Mouse (Mus musculus) C2C12 (cell line): ENCODE data around the gene Plcb4. TPM values are rescaled to one million over a fixed set of nuclear protein-coding genes. Genes with fewer than 3 reads are reported as not detected.

ENCODE experiments used
- H3K27me3 ChIP-seq: one replicate; pipeline ENCODE4 v1.6.1; 2011; ENCODE audit not compliant: control insufficient read depth, insufficient read depth, insufficient read length
- H3K36me3 ChIP-seq: one replicate; pipeline ENCODE4 v1.6.1; 2011; ENCODE audit not compliant: control insufficient read depth, insufficient read depth
- H3K4me3 ChIP-seq: one replicate; pipeline ENCODE4 v1.5.1; 2011; ENCODE audit warnings: mild to moderate bottlenecking, control low read depth; ENCODE audit not compliant: poor library complexity, insufficient read depth, severe bottlenecking
- H3K79me2 ChIP-seq: one replicate; pipeline ENCODE4 v1.6.1; 2011; ENCODE audit not compliant: control insufficient read depth, insufficient read depth
- H3K79me3 ChIP-seq: one replicate; pipeline ENCODE4 v1.6.1; 2011; ENCODE audit warnings: low read depth, control low read depth
- H3ac ChIP-seq: one replicate; pipeline ENCODE3; 2011; ENCODE audit warnings: low read depth; ENCODE audit not compliant: control insufficient read depth, insufficient read length
- CEBPB ChIP-seq: IDR thresholded peaks from one replicate; pipeline ENCODE4 v1.6.1; 2011; ENCODE audit warnings: low read depth, mild to moderate bottlenecking, control low read depth, moderate library complexity
- CTCF ChIP-seq: IDR thresholded peaks from one replicate; pipeline ENCODE4 v1.5.1; 2011; ENCODE audit not compliant: control insufficient read depth, insufficient read depth, insufficient read length
- FOSL1 ChIP-seq: IDR thresholded peaks from one replicate; pipeline ENCODE4 v1.8.0; 2011; ENCODE audit warnings: mild to moderate bottlenecking, low read length; ENCODE audit not compliant: poor library complexity, insufficient read depth, severe bottlenecking
- MAX ChIP-seq: IDR thresholded peaks from one replicate; pipeline ENCODE4 v1.6.1; 2011; ENCODE audit warnings: mild to moderate bottlenecking, control low read depth
- MYOD1 ChIP-seq: IDR thresholded peaks from one replicate; pipeline ENCODE4 v1.6.1; 2011; ENCODE audit warnings: low read depth; ENCODE audit not compliant: control insufficient read depth, insufficient read length
- MYOG ChIP-seq: IDR thresholded peaks from one replicate; pipeline ENCODE4 v1.6.1; 2011; ENCODE audit not compliant: control insufficient read depth, insufficient read length; ENCODE audit errors: extremely low read depth
- USF1 ChIP-seq: IDR thresholded peaks from one replicate; pipeline ENCODE4 v1.6.1; 2011; ENCODE audit warnings: low read depth, mild to moderate bottlenecking, control low read depth, moderate library complexity
- polyA plus RNA-seq: library from polyadenylated mRNA; unstranded; fragments of >200 nt; fragmentation: generic; extraction: Trizol; gene quantifications from one replicate; pipeline ENCODE4 v1.2.1, GENCODE M21; 2012; ENCODE audit warnings: missing spikeins

The Plcb4 gene
- polyA plus RNA-seq, 1 experiment, result 3.0 TPM

DNA sequence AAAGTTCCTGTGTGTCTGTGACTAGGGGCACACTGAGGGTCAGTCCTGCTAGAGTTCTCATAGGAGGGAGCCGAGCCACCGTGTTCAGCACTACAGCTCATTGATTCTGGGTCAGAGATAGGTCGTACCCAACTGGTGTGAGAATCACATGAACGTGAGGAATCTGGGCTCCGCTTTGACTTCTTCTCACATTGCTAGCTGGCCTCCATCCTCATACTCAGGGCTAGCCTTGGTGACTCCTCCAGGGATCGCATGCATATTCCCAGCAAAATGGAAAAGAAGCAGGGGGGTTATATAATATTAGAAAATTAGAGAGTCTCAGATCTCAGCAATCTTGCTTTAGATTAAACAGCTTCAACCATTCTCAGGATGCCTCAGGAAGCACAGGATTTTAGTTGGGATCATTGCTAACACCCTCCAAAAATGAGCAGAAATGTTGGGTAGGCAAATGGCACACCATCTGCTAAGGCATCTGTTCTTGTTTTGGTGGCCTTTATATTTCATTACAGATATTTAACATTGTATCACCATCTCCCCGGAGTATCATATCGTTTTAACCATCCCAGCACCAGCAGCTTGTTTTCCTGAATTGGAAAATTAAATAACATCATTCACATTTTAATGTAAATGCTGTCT is 180.0 kb downstream of the Plcb4 start:
- H3ac ChIP-seq, result no peak overlapping the region
- TF ChIP-seq CEBPB, result no peak
- TF ChIP-seq USF1, result no peak
- no peak for TF ChIP-seq CTCF
- no peaks in the 10 kb centered on the region for H3K79me2 ChIP-seq
- no peaks in the 10 kb centered on the region for H3K36me3 ChIP-seq
- H3K79me3 ChIP-seq, result no peaks in the 10 kb centered on the region
- no peak overlapping the region for H3K4me3 ChIP-seq
- H3K27me3 ChIP-seq, result no peaks in the 10 kb centered on the region

DNA sequence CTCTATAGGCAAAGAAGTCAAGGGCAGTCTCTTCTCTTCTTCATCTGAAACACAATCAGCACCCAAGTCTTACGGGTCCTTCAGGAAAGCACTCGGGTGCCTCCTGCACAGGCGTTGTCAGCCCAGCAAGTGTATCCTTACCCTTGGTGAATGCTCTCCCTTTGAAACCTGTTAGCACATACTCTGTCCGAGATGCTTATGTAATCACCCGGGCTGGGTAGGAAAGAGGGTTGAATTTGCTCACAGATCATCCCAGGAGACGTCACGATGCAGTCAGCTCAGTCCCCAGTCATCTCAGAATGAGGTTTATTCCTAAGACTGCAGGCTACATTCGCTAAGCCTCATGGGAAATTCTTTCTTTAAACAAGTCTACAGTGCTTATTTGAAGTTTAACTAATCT is 184.9 kb downstream of the Plcb4 start:
- H3K4me3 ChIP-seq, result no peak overlapping the region
- no peaks in the 10 kb centered on the region for H3K79me2 ChIP-seq
- no peak overlapping the region for H3ac ChIP-seq
- H3K36me3 ChIP-seq, result no peaks in the 10 kb centered on the region
- H3K79me3 ChIP-seq, result no peaks in the 10 kb centered on the region
- TF ChIP-seq MYOD1, result no peak
- TF ChIP-seq CTCF, result no peak
- no peak for TF ChIP-seq USF1
- no peak for TF ChIP-seq CEBPB
- no peak for TF ChIP-seq MYOG
- no peaks in the 10 kb centered on the region for H3K27me3 ChIP-seq

DNA sequence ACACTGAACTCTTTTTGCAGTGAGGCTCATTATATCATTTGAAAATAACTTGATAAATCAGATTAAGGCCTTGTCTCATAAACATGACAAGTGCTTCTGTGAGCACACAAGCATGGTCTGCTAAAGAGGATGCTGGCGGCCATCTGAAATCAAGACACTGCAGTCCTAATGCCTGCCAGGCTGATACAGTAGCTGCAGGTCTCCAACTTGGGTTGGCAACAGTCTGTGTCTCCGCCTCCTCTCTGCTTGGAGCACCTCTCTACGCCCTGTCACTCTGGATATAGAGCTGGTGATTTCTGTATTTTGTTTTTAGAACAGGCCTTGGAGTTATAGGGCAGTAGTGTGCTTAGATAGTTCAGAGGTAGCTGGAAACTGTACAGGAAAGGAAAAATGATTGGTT is 188.1 kb downstream of the Plcb4 start:
- Histone ChIP-seq H3K36me3 (no peaks in the 10 kb centered on the region), H3K79me3 (no peaks in the 10 kb centered on the region), H3K4me3 (no peak overlapping the region), H3K27me3 (no peaks in the 10 kb centered on the region), H3K79me2 (no peaks in the 10 kb centered on the region), H3ac (no peak overlapping the region)
- TF ChIP-seq CEBPB (no peak), MYOG (no peak), CTCF (no peak), MAX (no peak), USF1 (no peak), FOSL1 (no peak), MYOD1 (no peak)

DNA sequence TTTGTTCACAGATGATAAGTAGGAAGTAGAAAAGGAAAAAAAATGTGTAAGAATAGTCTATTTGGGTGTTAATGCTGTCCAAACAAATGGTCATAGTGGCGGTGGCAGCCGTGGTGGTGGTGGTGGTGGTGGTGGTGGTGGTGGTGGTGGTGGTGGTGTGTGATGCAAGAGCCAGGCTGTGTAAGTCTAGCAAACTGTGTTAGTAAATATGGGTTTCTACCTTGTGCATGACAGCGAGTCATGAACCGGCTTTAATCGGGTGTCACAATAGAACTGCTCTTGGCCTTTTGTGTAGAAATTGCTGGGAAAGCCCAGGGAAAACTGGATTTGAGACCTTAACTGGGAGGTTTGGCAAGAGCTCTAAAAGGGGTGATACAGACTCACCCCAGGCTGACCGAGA is 188.9 kb downstream of the Plcb4 start:
- Histone ChIP-seq H3K79me3 (no peaks in the 10 kb centered on the region), H3K36me3 (no peaks in the 10 kb centered on the region), H3K4me3 (no peak overlapping the region), H3K27me3 (no peaks in the 10 kb centered on the region), H3ac (no peak overlapping the region), H3K79me2 (no peaks in the 10 kb centered on the region)
- TF ChIP-seq MYOG (no peak), USF1 (no peak), CTCF (no peak), MYOD1 (no peak), CEBPB (no peak), FOSL1 (no peak), MAX (no peak)

DNA sequence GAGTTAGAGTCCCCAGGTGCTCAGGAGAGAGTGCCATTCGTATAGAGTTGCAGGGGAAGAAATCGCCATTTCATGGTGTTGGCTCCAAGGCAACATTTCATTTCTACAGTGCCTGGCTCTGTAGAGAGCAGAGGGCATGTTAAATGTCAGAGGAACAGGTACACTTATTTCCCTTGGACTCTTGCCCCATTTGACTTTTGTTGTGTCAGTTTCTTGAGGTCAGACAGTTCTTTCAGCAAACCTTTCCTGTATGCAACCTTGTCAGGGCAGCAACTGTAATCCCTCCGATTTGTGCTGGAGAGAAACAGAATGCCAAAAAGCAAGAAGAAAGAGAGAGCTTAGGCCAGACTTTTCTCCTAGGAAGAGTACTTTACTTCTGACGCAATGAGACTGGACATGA is 189.4 kb downstream of the Plcb4 start:
- no peaks in the 10 kb centered on the region for H3K36me3 ChIP-seq
- no peaks in the 10 kb centered on the region for H3K27me3 ChIP-seq
- no peak overlapping the region for H3K4me3 ChIP-seq
- TF ChIP-seq CEBPB, result no peak
- no peak for TF ChIP-seq MAX
- no peak for TF ChIP-seq FOSL1
- TF ChIP-seq MYOG, result no peak
- no peak for TF ChIP-seq USF1
- TF ChIP-seq CTCF, result no peak
- no peak for TF ChIP-seq MYOD1
- H3K79me3 ChIP-seq, result no peaks in the 10 kb centered on the region
- H3ac ChIP-seq, result no peak overlapping the region
- no peaks in the 10 kb centered on the region for H3K79me2 ChIP-seq

DNA sequence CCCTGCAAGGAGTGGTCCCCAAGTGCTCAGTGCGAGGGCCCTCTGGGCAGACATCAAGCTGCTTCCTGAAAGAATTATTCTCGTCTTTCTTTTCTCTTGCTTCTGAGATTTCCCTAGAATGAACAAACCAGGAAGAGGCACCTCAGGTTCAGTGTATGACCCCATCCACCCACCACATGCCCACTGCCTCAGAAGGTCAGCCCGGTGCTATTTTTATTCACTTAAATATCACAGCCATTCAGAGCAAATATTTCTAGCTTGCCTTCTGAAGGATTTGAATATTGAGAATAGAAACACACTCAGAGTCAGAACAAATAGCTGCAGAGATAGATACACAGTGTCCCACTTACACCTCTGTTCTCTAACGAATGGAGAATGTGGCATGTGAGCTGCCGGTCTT is 193.2 kb downstream of the Plcb4 start:
- TF ChIP-seq MYOD1, result no peak
- no peak for TF ChIP-seq CEBPB
- no peak for TF ChIP-seq MAX
- TF ChIP-seq FOSL1, result no peak
- TF ChIP-seq MYOG, result no peak
- no peak for TF ChIP-seq USF1
- TF ChIP-seq CTCF, result no peak
- H3K4me3 ChIP-seq, result no peak overlapping the region
- H3ac ChIP-seq, result no peak overlapping the region

More for the DNA sequence above, 193.2 kb downstream of the Plcb4 start:
- Histone ChIP-seq H3K36me3 (no peaks in the 10 kb centered on the region), H3K79me2 (no peaks in the 10 kb centered on the region), H3K27me3 (no peaks in the 10 kb centered on the region), H3K79me3 (no peaks in the 10 kb centered on the region)
